Mouse (Mus musculus) erythroblast, embryonic 14.5 days (primary cell): ENCODE measurements around the gene Hlcs. TPM values are rescaled to one million over a fixed set of nuclear protein-coding genes. Genes with fewer than 3 reads are reported as not detected.

Source experiments
- H3K27me3 ChIP-seq: 2 replicates; pipeline ENCODE4 v1.6.1; 2012; ENCODE audit warnings: inconsistent platforms; ENCODE audit not compliant: control insufficient read depth
- H3K36me3 ChIP-seq: 2 replicates; pipeline ENCODE4 v1.6.1; 2012; ENCODE audit warnings: mild to moderate bottlenecking, inconsistent platforms; ENCODE audit not compliant: control insufficient read depth
- H3K4me1 ChIP-seq: 2 replicates; pipeline ENCODE4 v1.6.1; 2012; ENCODE audit warnings: inconsistent platforms; ENCODE audit not compliant: control insufficient read depth
- H3K4me3 ChIP-seq: replicated peaks from 2 replicates; pipeline ENCODE3; 2012; ENCODE audit warnings: moderate library complexity, mild to moderate bottlenecking, inconsistent platforms
- H3K9me3 ChIP-seq: 2 replicates; pipeline ENCODE4 v1.6.1; 2012; ENCODE audit warnings: low read length, inconsistent platforms, mixed read lengths; ENCODE audit not compliant: control insufficient read depth
- GATA1 ChIP-seq: IDR thresholded peaks from 2 replicates; pipeline ENCODE4 v1.6.1; 2012; ENCODE audit warnings: low read length, inconsistent platforms, mixed read lengths
- TAL1 ChIP-seq: IDR thresholded peaks from 3 replicates; pipeline ENCODE4 v1.6.1; 2012; ENCODE audit warnings: low read length, inconsistent platforms, mixed read lengths
- polyA plus RNA-seq: library from polyadenylated mRNA; stranded (reverse); fragments of >175 nt; gene quantifications from 2 replicates; pipeline ENCODE4 v1.2.3, GENCODE M21; 2012

Gene Hlcs
- polyA plus RNA-seq, 1 experiment, result 0.06 TPM

- no peak for TF ChIP-seq GATA1
- no peak overlapping the region for H3K4me3 ChIP-seq
- no peaks in the 10 kb centered on the region for H3K36me3 ChIP-seq
- H3K27me3 ChIP-seq, result peaks cover 12% of the 10 kb centered on the region
- H3K4me1 ChIP-seq, result peaks cover 4% of the 10 kb centered on the region
- no peaks in the 10 kb centered on the region for H3K9me3 ChIP-seq
Observed at GRCm38 (mm10) chr16:94143325-94143724, 170.0 kb downstream of the Hlcs start.

- H3K4me1 ChIP-seq, result no peaks in the 10 kb centered on the region
- no peaks in the 10 kb centered on the region for H3K9me3 ChIP-seq
- H3K27me3 ChIP-seq, result peaks cover 12% of the 10 kb centered on the region
- H3K4me3 ChIP-seq, result no peak overlapping the region
- no peaks in the 10 kb centered on the region for H3K36me3 ChIP-seq
- TF ChIP-seq TAL1 (no peak), GATA1 (no peak)
Observed at GRCm38 (mm10) chr16:94140746-94141145, 172.6 kb downstream of the Hlcs start.

- TF ChIP-seq TAL1, result no peak
- TF ChIP-seq GATA1, result no peak
Observed at GRCm38 (mm10) chr16:94134218-94134617, 179.2 kb downstream of the Hlcs start.

GRCm38 (mm10) chr16:94128236-94128835, 185.0 kb downstream of the Hlcs start:
- no peaks in the 10 kb centered on the region; the same call in 1 of the 2 replicates for H3K9me3 ChIP-seq
- TF ChIP-seq GATA1 (no peak), TAL1 (no peak)
- H3K36me3 ChIP-seq, result no peaks in the 10 kb centered on the region
- peaks cover 44% of the 10 kb centered on the region for H3K27me3 ChIP-seq
- no peaks in the 10 kb centered on the region for H3K4me1 ChIP-seq
- no peak overlapping the region for H3K4me3 ChIP-seq

More at GRCm38 (mm10) chr16:94134218-94134617, 179.2 kb downstream of the Hlcs start:
- H3K4me3 ChIP-seq, result no peak overlapping the region
- no peaks in the 10 kb centered on the region for H3K27me3 ChIP-seq
- no peaks in the 10 kb centered on the region for H3K9me3 ChIP-seq
- no peaks in the 10 kb centered on the region for H3K36me3 ChIP-seq
- H3K4me1 ChIP-seq, result no peaks in the 10 kb centered on the region

- no peaks in the 10 kb centered on the region; the same call in 1 of the 2 replicates for H3K9me3 ChIP-seq
- no peaks in the 10 kb centered on the region for H3K36me3 ChIP-seq
- H3K4me3 ChIP-seq, result no peak overlapping the region
- H3K27me3 ChIP-seq, result peaks cover 56% of the 10 kb centered on the region
- no peak for TF ChIP-seq GATA1
- TF ChIP-seq TAL1, result no peak
- no peaks in the 10 kb centered on the region for H3K4me1 ChIP-seq
Observed at GRCm38 (mm10) chr16:94126200-94126599, 187.2 kb downstream of the Hlcs start.

- peaks cover 58% of the 10 kb centered on the region for H3K27me3 ChIP-seq
- H3K9me3 ChIP-seq, result no peaks in the 10 kb centered on the region; the same call in 1 of the 2 replicates
- H3K36me3 ChIP-seq, result no peaks in the 10 kb centered on the region
- TF ChIP-seq TAL1 (no peak), GATA1 (no peak)
- H3K4me3 ChIP-seq, result no peak overlapping the region
- H3K4me1 ChIP-seq, result no peaks in the 10 kb centered on the region
Observed at GRCm38 (mm10) chr16:94125172-94125981, 188.0 kb downstream of the Hlcs start.

- no peaks in the 10 kb centered on the region; the same call in 1 of the 2 replicates for H3K9me3 ChIP-seq
- TF ChIP-seq GATA1, result no peak
- TF ChIP-seq TAL1, result no peak
- H3K4me3 ChIP-seq, result no peak overlapping the region
- H3K27me3 ChIP-seq, result peaks cover 58% of the 10 kb centered on the region
- H3K4me1 ChIP-seq, result no peaks in the 10 kb centered on the region
- H3K36me3 ChIP-seq, result no peaks in the 10 kb centered on the region
Observed at GRCm38 (mm10) chr16:94123247-94123646, 190.1 kb downstream of the Hlcs start.

- no peaks in the 10 kb centered on the region for H3K4me1 ChIP-seq
- H3K36me3 ChIP-seq, result no peaks in the 10 kb centered on the region
- no peaks in the 10 kb centered on the region; the same call in 1 of the 2 replicates for H3K9me3 ChIP-seq
- no peak overlapping the region for H3K4me3 ChIP-seq
- no peak for TF ChIP-seq GATA1
- TF ChIP-seq TAL1, result no peak
- peaks cover 53% of the 10 kb centered on the region for H3K27me3 ChIP-seq
Observed at GRCm38 (mm10) chr16:94122347-94122746, 191.0 kb downstream of the Hlcs start.

GRCm38 (mm10) chr16:94118394-94118793, 195.0 kb downstream of the Hlcs start:
- no peaks in the 10 kb centered on the region for H3K4me1 ChIP-seq
- peaks cover 18% of the 10 kb centered on the region for H3K27me3 ChIP-seq
- no peak for TF ChIP-seq TAL1
- no peak for TF ChIP-seq GATA1
- no peak overlapping the region for H3K4me3 ChIP-seq
- H3K9me3 ChIP-seq, result no peaks in the 10 kb centered on the region
- H3K36me3 ChIP-seq, result no peaks in the 10 kb centered on the region
